Mouse (Mus musculus): ENCODE measurements around the gene Fabp6. TPM values are rescaled to one million over a fixed set of nuclear protein-coding genes. Genes with fewer than 3 reads are reported as not detected.

Fabp6 gene
- total RNA-seq (2012; rRNA removed) (not detected in 2 replicates), total RNA-seq (2014; rRNA removed) (not detected in 2 replicates), polyA plus RNA-seq (2012; ENCODE audit: insufficient read length, low read depth) (not detected in 2 replicates)

GRCm38 (mm10) chr11:43601440-43601839 lies at the start of gene Fabp6:
Gene Fabp6 (minus strand): TSS chr11:43601540.
- H3K4me1 ChIP-seq (ENCODE audit: control insufficient read depth in 1 of 2, insufficient read depth in 2 of 2): no peaks in the 10 kb centered on the region
- H3K9ac ChIP-seq (ENCODE audit: insufficient read depth, low read depth): no peak within 1 kb of the TSS
- H3K27ac ChIP-seq (ENCODE audit: insufficient read depth, low read depth): no peak within 1 kb of the TSS
- no peak within 1 kb of the TSS for H3K4me3 ChIP-seq (replicated peaks in 1 of 3; ENCODE audit: low read depth in 2 of 3, low read length in 2 of 3, poor library complexity in 1 of 3)
- H3K36me3 ChIP-seq (replicated peaks in 1 of 2; ENCODE audit: control insufficient read depth in 1 of 2, insufficient read depth in 1 of 2, low read length in 1 of 2): no peaks in the 10 kb centered on the region
- H3K9me3 ChIP-seq (replicated peaks; ENCODE audit: low read length): no peaks in the 10 kb centered on the region
- in situ Hi-C loops (cut with MboI; ENCODE audit: low pct_ligation_motif_present, low pct_unique_long_range_greater_than_20kb, low sequenced_read_pairs): no loop called here
- DNase-seq (ENCODE audit: extremely low read depth): no peak
- no peaks in the 10 kb centered on the region for H3K79me2 ChIP-seq (replicated peaks; ENCODE audit: control insufficient read depth, extremely low read depth, insufficient read depth, poor library complexity, severe bottlenecking)
- no peaks in the 10 kb centered on the region for H3K27me3 ChIP-seq (replicated peaks)
- dilution Hi-C loops (cut with MboI; ENCODE audit: extremely low pct_ligation_motif_present, extremely low pct_unique_long_range_greater_than_20kb, low sequenced_read_pairs): no loop called here
- no peak within 1 kb of the TSS for H3K4me2 ChIP-seq (ENCODE audit: insufficient read depth, low read depth, poor library complexity, severe bottlenecking)
- TF ChIP-seq KAT2A (IDR thresholded peaks at IDR 0.05; ENCODE audit: insufficient replicate concordance, low read length) (no peak), ZNF384 (IDR thresholded peaks at IDR 0.05; ENCODE audit: low read depth, low read length) (no peak), ZMIZ1 (IDR thresholded peaks at IDR 0.05; ENCODE audit: low read depth, low read length) (no peak), USF1 (IDR thresholded peaks at IDR 0.05; ENCODE audit: low read depth, low read length) (no peak)

- no peaks in the 10 kb centered on the region; a peak in 1 of 4 replicates for H3K4me1 ChIP-seq (ENCODE audit: control insufficient read depth in 1 of 2, insufficient read depth in 2 of 2)
- H3K36me3 ChIP-seq (replicated peaks in 1 of 2; ENCODE audit: control insufficient read depth in 1 of 2, insufficient read depth in 1 of 2, low read length in 1 of 2): no peaks in the 10 kb centered on the region
- no peaks in the 10 kb centered on the region for H3K79me2 ChIP-seq (replicated peaks; ENCODE audit: control insufficient read depth, extremely low read depth, insufficient read depth, poor library complexity, severe bottlenecking)
- no peaks in the 10 kb centered on the region for H3K27me3 ChIP-seq (replicated peaks)
- in situ Hi-C loops (cut with MboI; ENCODE audit: low pct_ligation_motif_present, low pct_unique_long_range_greater_than_20kb, low sequenced_read_pairs): no loop called here
- dilution Hi-C loops (cut with MboI; ENCODE audit: extremely low pct_ligation_motif_present, extremely low pct_unique_long_range_greater_than_20kb, low sequenced_read_pairs): no loop called here
- no peak overlapping the region for H3K4me3 ChIP-seq (replicated peaks in 1 of 3; ENCODE audit: low read depth in 2 of 3, low read length in 2 of 3, poor library complexity in 1 of 3)
- DNase-seq (ENCODE audit: extremely low read depth): peak; percentile 21
- no peak overlapping the region for H3K9ac ChIP-seq (ENCODE audit: insufficient read depth, low read depth)
- no peak overlapping the region for H3K27ac ChIP-seq (ENCODE audit: insufficient read depth, low read depth)
- H3K9me3 ChIP-seq (replicated peaks; ENCODE audit: low read length): peaks cover 6% of the 10 kb centered on the region
- H3K4me2 ChIP-seq (ENCODE audit: insufficient read depth, low read depth, poor library complexity, severe bottlenecking): no peak overlapping the region
- no peak for TF ChIP-seq IRF4 (IDR thresholded peaks at IDR 0.05; ENCODE audit: low read depth, low read length)
- TF ChIP-seq NELFE (IDR thresholded peaks at IDR 0.05; ENCODE audit: low read depth, low read length): no peak
- TF ChIP-seq CTCF (conservative IDR thresholded peaks at IDR 0.05 in 1 of 2, IDR thresholded peaks at IDR 0.05 in 1 of 2; ENCODE audit: low read depth in 2 of 2, low read length in 2 of 2): peak; percentile 55 to 74
- no peak for TF ChIP-seq HCFC1 (IDR thresholded peaks at IDR 0.05; ENCODE audit: low read depth, low read length)
- no peak for TF ChIP-seq MAX (IDR thresholded peaks at IDR 0.05; ENCODE audit: low read length)
- no peak for TF ChIP-seq PAX5 (IDR thresholded peaks at IDR 0.05; ENCODE audit: low read length)
- peak; percentile 25 for TF ChIP-seq RAD21 (IDR thresholded peaks at IDR 0.05; ENCODE audit: low read depth, low read length)
- TF ChIP-seq ELF1 (IDR thresholded peaks at IDR 0.05; ENCODE audit: low read depth, low read length): no peak
- TF ChIP-seq JUND (conservative IDR thresholded peaks at IDR 0.05; ENCODE audit: low read depth, low read length): no peak
These were observed 43.9 kb upstream of the Fabp6 start for GRCm38 (mm10) chr11:43645286-43645685.

GRCm38 (mm10) chr11:43643180-43643591 lies 41.8 kb upstream of the Fabp6 start:
- Histone ChIP-seq H3K4me1 (ENCODE audit: control insufficient read depth in 1 of 2, insufficient read depth in 2 of 2) (no peaks in the 10 kb centered on the region; a peak in 1 of 4 replicates), H3K9me3 (replicated peaks; ENCODE audit: low read length) (peaks cover 15% of the 10 kb centered on the region), H3K9ac (ENCODE audit: insufficient read depth, low read depth) (no peak overlapping the region), H3K36me3 (replicated peaks in 1 of 2; ENCODE audit: control insufficient read depth in 1 of 2, insufficient read depth in 1 of 2, low read length in 1 of 2) (no peaks in the 10 kb centered on the region), H3K4me3 (replicated peaks in 1 of 3; ENCODE audit: low read depth in 2 of 3, low read length in 2 of 3, poor library complexity in 1 of 3) (no peak overlapping the region), H3K4me2 (ENCODE audit: insufficient read depth, low read depth, poor library complexity, severe bottlenecking) (no peak overlapping the region), H3K27ac (ENCODE audit: insufficient read depth, low read depth) (no peak overlapping the region), H3K27me3 (replicated peaks) (no peaks in the 10 kb centered on the region), H3K79me2 (replicated peaks; ENCODE audit: control insufficient read depth, extremely low read depth, insufficient read depth, poor library complexity, severe bottlenecking) (no peaks in the 10 kb centered on the region)
- in situ Hi-C loops (cut with MboI; ENCODE audit: low pct_ligation_motif_present, low pct_unique_long_range_greater_than_20kb, low sequenced_read_pairs) (no loop called here), dilution Hi-C loops (cut with MboI; ENCODE audit: extremely low pct_ligation_motif_present, extremely low pct_unique_long_range_greater_than_20kb, low sequenced_read_pairs) (no loop called here)
- no peak for TF ChIP-seq NRF1 (IDR thresholded peaks at IDR 0.05; ENCODE audit: low read depth, low read length)
- TF ChIP-seq MYC (IDR thresholded peaks at IDR 0.05; ENCODE audit: low read depth, low read length): no peak
- no peak for TF ChIP-seq IRF4 (IDR thresholded peaks at IDR 0.05; ENCODE audit: low read depth, low read length)
- no peak for TF ChIP-seq E2F4 (IDR thresholded peaks at IDR 0.05; ENCODE audit: insufficient replicate concordance, low read depth, low read length)
- no peak for TF ChIP-seq JUND (conservative IDR thresholded peaks at IDR 0.05; ENCODE audit: low read depth, low read length)
- no peak for TF ChIP-seq MAZ (IDR thresholded peaks at IDR 0.05; ENCODE audit: low read depth, low read length)
- TF ChIP-seq CHD1 (IDR thresholded peaks at IDR 0.05; ENCODE audit: low read depth, low read length): no peak
- no peak for TF ChIP-seq HCFC1 (IDR thresholded peaks at IDR 0.05; ENCODE audit: low read depth, low read length)
- no peak for TF ChIP-seq SIN3A (IDR thresholded peaks at IDR 0.05; ENCODE audit: low read length)
- no peak for TF ChIP-seq ELF1 (IDR thresholded peaks at IDR 0.05; ENCODE audit: low read depth, low read length)
- TF ChIP-seq USF1 (IDR thresholded peaks at IDR 0.05; ENCODE audit: low read depth, low read length): no peak
- no peak for TF ChIP-seq ETS1 (conservative IDR thresholded peaks at IDR 0.05; ENCODE audit: low read depth, low read length)
- TF ChIP-seq ZNF384 (IDR thresholded peaks at IDR 0.05; ENCODE audit: low read depth, low read length): no peak
- TF ChIP-seq KAT2A (IDR thresholded peaks at IDR 0.05; ENCODE audit: insufficient replicate concordance, low read length): no peak
- no peak for TF ChIP-seq POLR2AphosphoS2 (IDR thresholded peaks at IDR 0.05; ENCODE audit: low read depth, low read length)
- no peak for TF ChIP-seq ZC3H11A (IDR thresholded peaks at IDR 0.05; ENCODE audit: low read depth, low read length)
- TF ChIP-seq BHLHE40 (IDR thresholded peaks at IDR 0.05; ENCODE audit: low read depth, low read length): no peak
- TF ChIP-seq EP300 (IDR thresholded peaks at IDR 0.05; ENCODE audit: low read length): no peak
- no peak for DNase-seq (ENCODE audit: extremely low read depth)

Data from CH12.LX (cell line).